Mouse (Mus musculus): ENCODE results near the gene Atrnl1.

DNA sequence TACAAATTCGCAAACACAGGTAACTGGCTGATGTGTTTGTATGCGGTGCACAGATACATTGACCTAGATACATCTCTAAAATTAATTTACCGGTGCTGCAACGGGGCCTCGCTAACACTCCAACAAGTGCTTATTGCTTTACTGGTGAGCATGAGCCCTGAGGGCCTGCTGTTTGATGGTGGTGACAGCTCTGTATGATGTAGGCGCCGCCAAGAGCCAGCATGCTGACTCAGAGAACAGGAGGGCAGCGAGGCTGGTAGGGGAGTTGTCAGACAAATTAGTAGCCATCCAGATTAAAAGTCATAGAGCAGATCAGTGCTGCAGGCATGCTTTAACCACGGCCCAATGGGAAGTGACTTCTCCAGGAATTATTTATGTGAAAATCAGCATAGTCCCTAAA lies 534.7 kb downstream of the Atrnl1 start:
- no peak for TF ChIP-seq POLR2A (IDR thresholded peaks at IDR 0.05; ENCODE audit: extremely low read depth, insufficient read depth, low read length)
- TF ChIP-seq CTCF (IDR thresholded peaks at IDR 0.05; ENCODE audit: extremely low read depth, insufficient read depth, low read length), result no peak
